Mouse (Mus musculus) thymus, adult 2 months (tissue): ENCODE measurements around the gene Cd6.

ENCODE experiments used
- CTCF ChIP-seq: fragments of 200-500 bp; IDR thresholded peaks from 2 replicates; pipeline ENCODE4 v1.5.1; 2012; ENCODE audit warnings: mild to moderate bottlenecking, control low read depth, low read length, moderate library complexity, borderline replicate concordance; ENCODE audit not compliant: control insufficient read depth, poor library complexity, insufficient read depth; ENCODE audit errors: extremely low read depth
- POLR2A ChIP-seq: fragments of 200-500 bp; IDR thresholded peaks from 2 replicates; pipeline ENCODE4 v1.6.1; 2012; ENCODE audit warnings: mild to moderate bottlenecking, low read length, control low read depth, moderate library complexity; ENCODE audit not compliant: control insufficient read depth, poor library complexity, insufficient read depth; ENCODE audit errors: extremely low read depth

- TF ChIP-seq POLR2A (no peak), CTCF (no peak)
These were observed 87.7 kb downstream of the Cd6 start for GRCm38 (mm10) chr19:10742145-10742544.
